ENCODE assay signal across 22 mouse cellular contexts in the genomic region with DNA sequence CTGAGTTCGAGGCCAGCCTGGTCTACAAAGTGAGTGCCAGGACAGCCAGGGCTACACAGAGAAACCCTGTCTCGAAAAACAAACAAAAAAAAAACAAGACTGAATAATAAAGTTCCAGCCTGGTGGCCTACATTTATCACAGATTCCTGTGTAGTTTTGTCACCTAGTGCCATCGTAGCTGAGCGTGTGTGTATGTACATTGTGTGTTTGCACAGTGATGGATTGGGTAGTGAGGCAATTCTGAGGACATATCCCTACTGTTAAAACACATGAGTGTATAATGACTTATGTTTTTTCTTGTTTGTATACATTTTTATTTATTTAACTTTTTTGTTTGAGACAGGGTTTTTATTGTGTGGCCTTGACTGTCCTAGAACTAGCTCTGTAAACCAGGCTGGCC. TPM values are rescaled to one million over a fixed set of nuclear protein-coding genes. Genes with fewer than 3 reads are reported as not detected.
DNase-seq lines count a peak whose midpoint lies in the region; ATAC-seq and TF ChIP-seq lines count a peak whose summit lies in the region.
"Had no signal": no experiment of that assay in that cellular context is flagged by ENCODE, and none has a peak within 500 bp of the region (broad histone marks: within the 10 kb centered on the region; RNA-seq: fewer than 3 reads in every experiment).

No protein-coding gene starts in this region.

- H3K27ac ChIP-seq in liver, adult 2 months (replicated peaks; ENCODE audit: insufficient read depth, low read depth, low read length): no peak overlapping the region
- no peak overlapping the region for H3K27ac ChIP-seq in liver, embryonic 12.5 days
- H3K27ac ChIP-seq in liver, embryonic 16.5 days (ENCODE audit: low read length): no peak overlapping the region
- no peak overlapping the region for H3K27ac ChIP-seq in liver, embryonic 11.5 days (ENCODE audit: low read depth, low read length)
- H3K27ac ChIP-seq in liver, postnatal 0 days (ENCODE audit: low read depth): no peak overlapping the region
- H3K27ac ChIP-seq in lung, postnatal 0 days (ENCODE audit: low read length): no peak overlapping the region

- H3K4me3 ChIP-seq in liver, adult 2 months (ENCODE audit: insufficient read depth, low read depth, low read length): no peak overlapping the region
- H3K4me3 ChIP-seq in liver, embryonic 12.5 days: no peak overlapping the region
- no peak overlapping the region for H3K4me3 ChIP-seq in liver, embryonic 16.5 days (ENCODE audit: low read depth, low read length)
- no peak overlapping the region for H3K4me3 ChIP-seq in liver, embryonic 11.5 days (ENCODE audit: low read depth, low read length)
- H3K4me3 ChIP-seq in liver, postnatal 0 days (ENCODE audit: low read depth, low read length): no peak overlapping the region
- H3K4me3 ChIP-seq in lung, postnatal 0 days (ENCODE audit: low read depth, low read length): no peak overlapping the region

- peaks cover 9% of the 10 kb centered on the region; the same call in 1 of the 2 replicates for H3K4me1 ChIP-seq in liver, adult 2 months (ENCODE audit: control insufficient read depth, insufficient read depth, low read length)
- H3K4me1 ChIP-seq in liver, embryonic 12.5 days: peaks cover 16% of the 10 kb centered on the region
- H3K4me1 ChIP-seq in liver, embryonic 16.5 days (ENCODE audit: control insufficient read depth, low read depth, low read length): peaks cover 3% of the 10 kb centered on the region; the same call in 1 of the 2 replicates
- H3K4me1 ChIP-seq in liver, embryonic 11.5 days (replicated peaks; ENCODE audit: control insufficient read depth, insufficient read depth, low read length): peaks cover 3% of the 10 kb centered on the region; the same call in 1 of the 2 replicates
- H3K4me1 ChIP-seq in liver, postnatal 0 days (ENCODE audit: insufficient read depth): no peaks in the 10 kb centered on the region
- H3K4me1 ChIP-seq in lung, postnatal 0 days (ENCODE audit: insufficient read depth, low read depth, low read length): no peaks in the 10 kb centered on the region

- no peak for TF ChIP-seq CTCF in liver, adult 2 months (IDR thresholded peaks at IDR 0.05; ENCODE audit: low read depth, low read length)
- no peak for TF ChIP-seq CTCF in liver, postnatal 0 days (IDR thresholded peaks at IDR 0.05; ENCODE audit: low read depth)
- no peak for TF ChIP-seq CTCF in lung, postnatal 0 days (IDR thresholded peaks at IDR 0.05)

- H3K79me2 ChIP-seq in liver, adult 2 months (ENCODE audit: control insufficient read depth, insufficient read depth, low read length): peaks cover 9% of the 10 kb centered on the region

- 42% methylated on average over 4 of the region's 4 CpGs for WGBS in liver, adult 2 months
- WGBS in liver, embryonic 12.5 days (ENCODE audit: insufficient replicate concordance): 80% methylated on average over 4 of the region's 4 CpGs
- 69% methylated on average over 4 of the region's 4 CpGs for WGBS in liver, embryonic 16.5 days (ENCODE audit: insufficient replicate concordance)
- WGBS in liver, embryonic 11.5 days: 83% methylated on average over 4 of the region's 4 CpGs
- WGBS in liver, postnatal 0 days (ENCODE audit: insufficient replicate concordance): 74% methylated on average over 4 of the region's 4 CpGs
- 60% methylated on average over 4 of the region's 4 CpGs for WGBS in lung, postnatal 0 days

- H3K27me3 ChIP-seq in liver, adult 2 months (ENCODE audit: control insufficient read depth, insufficient read depth, low read length): no peaks in the 10 kb centered on the region
- H3K27me3 ChIP-seq in liver, embryonic 12.5 days (replicated peaks): no peaks in the 10 kb centered on the region
- no peaks in the 10 kb centered on the region for H3K27me3 ChIP-seq in liver, embryonic 16.5 days (ENCODE audit: control insufficient read depth, insufficient read depth, low read depth, low read length)
- H3K27me3 ChIP-seq in liver, embryonic 11.5 days (replicated peaks; ENCODE audit: control insufficient read depth, insufficient read depth, low read length): no peaks in the 10 kb centered on the region
- H3K27me3 ChIP-seq in liver, postnatal 0 days (ENCODE audit: insufficient read depth, low read length): no peaks in the 10 kb centered on the region
- H3K27me3 ChIP-seq in lung, postnatal 0 days (replicated peaks; ENCODE audit: insufficient read depth, low read length): no peaks in the 10 kb centered on the region
- H3K27me3 ChIP-seq: CH12.LX, Patski had no signal

- no peak overlapping the region for H3K4me2 ChIP-seq in liver, embryonic 12.5 days
- H3K4me2 ChIP-seq in liver, embryonic 16.5 days (ENCODE audit: low read depth, low read length): no peak overlapping the region
- no peak overlapping the region for H3K4me2 ChIP-seq in liver, embryonic 11.5 days
- no peak overlapping the region for H3K4me2 ChIP-seq in liver, postnatal 0 days (ENCODE audit: low read depth, low read length)
- no peak overlapping the region for H3K4me2 ChIP-seq in lung, postnatal 0 days (replicated peaks; ENCODE audit: low read depth, low read length)

- no peak for TF ChIP-seq POLR2A in liver, adult 2 months (IDR thresholded peaks at IDR 0.05; ENCODE audit: extremely low read depth, insufficient read depth, low read length)

- ATAC-seq in liver, embryonic 12.5 days: no peak
- peak; percentile 62; the same call in 1 of the 2 replicates for ATAC-seq in liver, embryonic 16.5 days (ENCODE audit: low read depth)
- no peak for ATAC-seq in liver, embryonic 11.5 days (replicated peaks; ENCODE audit: low FRiP score)
- peak; percentile 59 for ATAC-seq in liver, postnatal 0 days
- ATAC-seq in lung, postnatal 0 days: no peak
- ATAC-seq: activated CD4-positive, CD25-positive, alpha-beta regulatory T cell, adult 4 months; CD4-positive, CD25-positive, alpha-beta regulatory T cell, adult 4 months; Patski had no signal

- peak; percentile 41 for DNase-seq in liver, adult 2 months (ENCODE audit: extremely low read depth, low read depth, low spot score)
- no peak for DNase-seq in liver, embryonic 11.5 days (ENCODE audit: low spot score)
- no peak for DNase-seq in liver, postnatal 0 days
- DNase-seq in liver: no peak
- peak; percentile 18 for DNase-seq in lung, postnatal 0 days (ENCODE audit: low spot score)
- no peak for DNase-seq in lung, postnatal 36 days
- DNase-seq: adrenal gland, adult 2 months; adrenal gland, adult 8-10 months; adrenal gland, postnatal 10 days; adrenal gland, postnatal 14 days; adrenal gland, postnatal 25 days; adrenal gland, postnatal 36 days; B cell, adult 2 months; cerebellum, adult 11 months; cerebellum, adult 11-12 months had no signal

- TF ChIP-seq EP300 in liver, postnatal 0 days (IDR thresholded peaks at IDR 0.05; ENCODE audit: low read depth): no peak
- no peak for TF ChIP-seq EP300 in lung, postnatal 0 days (IDR thresholded peaks at IDR 0.05)

- no peak overlapping the region for H3K9ac ChIP-seq in liver, adult 2 months (ENCODE audit: low read depth, low read length)
- no peak overlapping the region for H3K9ac ChIP-seq in liver, embryonic 12.5 days
- H3K9ac ChIP-seq in liver, embryonic 16.5 days (ENCODE audit: low read depth, low read length): no peak overlapping the region
- no peak overlapping the region for H3K9ac ChIP-seq in liver, embryonic 11.5 days (ENCODE audit: low read depth, low read length)
- no peak overlapping the region for H3K9ac ChIP-seq in liver, postnatal 0 days (replicated peaks)
- no peak overlapping the region for H3K9ac ChIP-seq in lung, postnatal 0 days (replicated peaks; ENCODE audit: low read depth)

- no peaks in the 10 kb centered on the region for H3K9me3 ChIP-seq in liver, embryonic 12.5 days (replicated peaks)
- no peaks in the 10 kb centered on the region for H3K9me3 ChIP-seq in liver, embryonic 16.5 days (replicated peaks; ENCODE audit: control insufficient read depth, low read length)
- no peaks in the 10 kb centered on the region for H3K9me3 ChIP-seq in liver, embryonic 11.5 days (ENCODE audit: control insufficient read depth, low read length)
- H3K9me3 ChIP-seq in liver, postnatal 0 days (ENCODE audit: low read length): no peaks in the 10 kb centered on the region
- no peaks in the 10 kb centered on the region for H3K9me3 ChIP-seq in lung, postnatal 0 days (ENCODE audit: low read length)
- H3K9me3 ChIP-seq: G1E had no signal

- no peaks in the 10 kb centered on the region; the same call in 1 of the 2 replicates for H3K36me3 ChIP-seq in liver, adult 2 months (ENCODE audit: control insufficient read depth, insufficient read depth, low read length)
- H3K36me3 ChIP-seq in liver, embryonic 12.5 days: no peaks in the 10 kb centered on the region
- H3K36me3 ChIP-seq in liver, embryonic 16.5 days (ENCODE audit: control insufficient read depth, insufficient read depth): no peaks in the 10 kb centered on the region
- no peaks in the 10 kb centered on the region for H3K36me3 ChIP-seq in liver, embryonic 11.5 days (ENCODE audit: control insufficient read depth, insufficient read depth, low read length)
- no peaks in the 10 kb centered on the region for H3K36me3 ChIP-seq in liver, postnatal 0 days (replicated peaks; ENCODE audit: insufficient read depth, low read length)
- H3K36me3 ChIP-seq in lung, postnatal 0 days (ENCODE audit: insufficient read depth, low read length): no peaks in the 10 kb centered on the region

RNA-seq across cellular contexts. Expression of a gene that starts 30.4 kb away (rescaled TPM):
- 52.4 and 58.5 TPM in 2 replicates for total RNA-seq in liver, adult 2 months (2014; rRNA removed)
- 9.8 and 12.2 TPM in 2 replicates for polyA plus RNA-seq in liver, adult 2 months (2012; rRNA removed)
- 18.0 and 19.6 TPM in 2 replicates for polyA plus RNA-seq in liver, embryonic 12.5 days (2016; fragmentation: Nextera tagmentation; extraction: Ambion mirVana)
- polyA plus RNA-seq in liver, embryonic 16.5 days (2015; fragmentation: Nextera tagmentation; extraction: Ambion mirVana): 10.5 and 11.2 TPM in 2 replicates
- 19.5 and 24.6 TPM in 2 replicates for polyA plus RNA-seq in liver, embryonic 11.5 days (2014; fragmentation: Nextera tagmentation; extraction: Ambion mirVana)
- polyA plus RNA-seq in liver, postnatal 0 days (2015; fragmentation: Nextera tagmentation; extraction: Ambion mirVana): 21.3 and 22.8 TPM in 2 replicates
- polyA plus RNA-seq in lung, postnatal 0 days (2015; fragmentation: Nextera tagmentation; extraction: Ambion mirVana): 77.9 and 87.4 TPM in 2 replicates

RNA-seq across cellular contexts. Expression of a gene that starts 58.0 kb away (rescaled TPM):
- 20.7 and 36.2 TPM in 2 replicates for total RNA-seq in liver, adult 2 months (2014; rRNA removed)
- 73.7 and 83.2 TPM in 2 replicates for polyA plus RNA-seq in liver, adult 2 months (2012; rRNA removed)
- 195 and 224 TPM in 2 replicates for polyA plus RNA-seq in liver, embryonic 12.5 days (2016; fragmentation: Nextera tagmentation; extraction: Ambion mirVana)
- 83.1 and 89.6 TPM in 2 replicates for polyA plus RNA-seq in liver, embryonic 16.5 days (2015; fragmentation: Nextera tagmentation; extraction: Ambion mirVana)
- 315 and 317 TPM in 2 replicates for polyA plus RNA-seq in liver, embryonic 11.5 days (2014; fragmentation: Nextera tagmentation; extraction: Ambion mirVana)
- 73.5 and 84.8 TPM in 2 replicates for polyA plus RNA-seq in liver, postnatal 0 days (2015; fragmentation: Nextera tagmentation; extraction: Ambion mirVana)
- 35.2 and 42.4 TPM in 2 replicates for polyA plus RNA-seq in lung, postnatal 0 days (2015; fragmentation: Nextera tagmentation; extraction: Ambion mirVana)

RNA-seq across cellular contexts. Expression of a gene that starts 58.2 kb away (rescaled TPM):
- 46.7 and 64.4 TPM in 2 replicates for total RNA-seq in liver, adult 2 months (2014; rRNA removed)
- polyA plus RNA-seq in liver, adult 2 months (2012; rRNA removed): 36.2 and 37.6 TPM in 2 replicates
- polyA plus RNA-seq in liver, embryonic 12.5 days (2016; fragmentation: Nextera tagmentation; extraction: Ambion mirVana): 264 and 272 TPM in 2 replicates
- polyA plus RNA-seq in liver, embryonic 16.5 days (2015; fragmentation: Nextera tagmentation; extraction: Ambion mirVana): 183 and 194 TPM in 2 replicates
- polyA plus RNA-seq in liver, embryonic 11.5 days (2014; fragmentation: Nextera tagmentation; extraction: Ambion mirVana): 393 TPM in 2 replicates
- polyA plus RNA-seq in liver, postnatal 0 days (2015; fragmentation: Nextera tagmentation; extraction: Ambion mirVana): 143 and 158 TPM in 2 replicates
- polyA plus RNA-seq in lung, postnatal 0 days (2015; fragmentation: Nextera tagmentation; extraction: Ambion mirVana): 91.0 and 120 TPM in 2 replicates

Comparison
In these comparisons a context has a peak if more than half of its experiments do, and no peak if none do; other contexts are left out.
1. DNase-seq: peak in liver, adult 2 months (single experiment) and lung, postnatal 0 days (single experiment); none in liver, embryonic 11.5 days (single experiment), liver, postnatal 0 days (single experiment), liver (single experiment) and lung, postnatal 36 days (single experiment).
2. ATAC-seq: peak in liver, embryonic 16.5 days (single experiment) and liver, postnatal 0 days (single experiment); none in liver, embryonic 12.5 days (single experiment), liver, embryonic 11.5 days (single experiment) and lung, postnatal 0 days (single experiment).